Mouse (Mus musculus): ENCODE results near the gene Sept3. TPM values are rescaled to one million over a fixed set of nuclear protein-coding genes. Genes with fewer than 3 reads are reported as not detected.

The Sept3 gene
- total and polyA plus RNA-seq, 2 experiments = 0.04 to 0.09 TPM

DNA sequence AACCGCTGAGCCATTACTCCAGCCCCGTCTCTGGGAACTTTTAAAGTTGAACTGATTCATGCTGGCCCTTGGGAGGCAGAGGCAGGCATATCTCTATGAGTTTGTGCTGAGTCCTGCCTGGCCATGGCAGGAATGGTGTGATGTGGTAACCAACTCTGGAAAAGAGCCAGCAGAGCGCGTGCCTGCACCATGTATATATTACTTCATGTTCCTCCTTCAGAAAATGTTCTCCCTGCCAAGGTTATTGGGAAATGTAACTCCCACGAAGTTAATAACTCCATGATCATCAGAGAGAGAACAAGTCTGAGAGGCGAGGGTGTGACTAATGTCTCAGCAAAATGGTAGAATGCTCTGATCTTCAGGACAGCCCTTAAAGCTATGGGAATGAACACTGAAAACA lies 43.1 kb downstream of the Sept3 start:
- H3K9ac ChIP-seq (ENCODE audit: low read depth, low read length) = no peak overlapping the region
- no peak overlapping the region for H3K27ac ChIP-seq (replicated peaks; ENCODE audit: insufficient read depth, low read depth, low read length)
- H3K79me2 ChIP-seq (ENCODE audit: control insufficient read depth, insufficient read depth, low read length) = no peaks in the 10 kb centered on the region
- H3K36me3 ChIP-seq (ENCODE audit: control insufficient read depth, insufficient read depth, low read length) = no peaks in the 10 kb centered on the region
- H3K4me3 ChIP-seq (ENCODE audit: insufficient read depth, low read depth, low read length) = no peak overlapping the region
- no peaks in the 10 kb centered on the region for H3K27me3 ChIP-seq (ENCODE audit: control insufficient read depth, insufficient read depth, low read length)
- no peaks in the 10 kb centered on the region for H3K4me1 ChIP-seq (ENCODE audit: control insufficient read depth, insufficient read depth, low read length)
- WGBS = 80% methylated on average over 6 of the region's 6 CpGs
- no peak for DNase-seq (ENCODE audit: extremely low read depth, low read depth, low spot score)
- TF ChIP-seq CTCF (IDR thresholded peaks at IDR 0.05; ENCODE audit: low read depth, low read length) (no peak), POLR2A (IDR thresholded peaks at IDR 0.05; ENCODE audit: extremely low read depth, insufficient read depth, low read length) (no peak)

DNA sequence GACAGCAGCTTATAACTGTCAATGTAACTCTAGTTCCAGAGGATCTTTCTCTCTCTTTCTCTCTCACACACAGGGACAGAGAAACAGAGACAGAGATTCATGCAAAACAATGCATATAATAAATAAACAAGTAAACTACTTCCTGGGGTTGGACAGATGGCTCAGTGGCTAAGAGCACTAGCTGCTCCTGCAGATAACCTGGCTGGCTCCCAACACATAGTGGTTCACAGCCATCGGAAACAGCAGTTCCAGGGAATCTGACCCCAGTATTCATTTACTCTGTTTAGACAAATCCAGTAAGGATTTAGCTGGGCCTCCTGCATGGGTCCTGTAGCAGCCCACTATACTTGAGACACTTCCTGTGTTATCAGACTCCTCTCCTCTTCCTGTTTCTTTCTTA lies 44.9 kb downstream of the Sept3 start:
- TF ChIP-seq CTCF (IDR thresholded peaks at IDR 0.05; ENCODE audit: low read depth, low read length) (no peak), POLR2A (IDR thresholded peaks at IDR 0.05; ENCODE audit: extremely low read depth, insufficient read depth, low read length) (no peak)
- H3K4me1 ChIP-seq (ENCODE audit: control insufficient read depth, insufficient read depth, low read length) = no peaks in the 10 kb centered on the region
- no peak overlapping the region for H3K27ac ChIP-seq (replicated peaks; ENCODE audit: insufficient read depth, low read depth, low read length)
- no peak overlapping the region for H3K9ac ChIP-seq (ENCODE audit: low read depth, low read length)
- H3K27me3 ChIP-seq (ENCODE audit: control insufficient read depth, insufficient read depth, low read length) = no peaks in the 10 kb centered on the region
- no peak for DNase-seq (ENCODE audit: extremely low read depth, low read depth, low spot score)
- H3K36me3 ChIP-seq (ENCODE audit: control insufficient read depth, insufficient read depth, low read length) = no peaks in the 10 kb centered on the region
- no peak overlapping the region for H3K4me3 ChIP-seq (ENCODE audit: insufficient read depth, low read depth, low read length)
- H3K79me2 ChIP-seq (ENCODE audit: control insufficient read depth, insufficient read depth, low read length) = no peaks in the 10 kb centered on the region
- 32% methylated on average over 1 of the region's 1 CpGs for WGBS

- no peak overlapping the region for H3K4me3 ChIP-seq (ENCODE audit: insufficient read depth, low read depth, low read length)
- H3K9ac ChIP-seq (ENCODE audit: low read depth, low read length) = no peak overlapping the region
- no peaks in the 10 kb centered on the region for H3K36me3 ChIP-seq (ENCODE audit: control insufficient read depth, insufficient read depth, low read length)
- no peaks in the 10 kb centered on the region for H3K27me3 ChIP-seq (ENCODE audit: control insufficient read depth, insufficient read depth, low read length)
- 80% methylated on average over 8 of the region's 8 CpGs for WGBS
- no peaks in the 10 kb centered on the region for H3K4me1 ChIP-seq (ENCODE audit: control insufficient read depth, insufficient read depth, low read length)
- DNase-seq (ENCODE audit: extremely low read depth, low read depth, low spot score) = no peak
- no peaks in the 10 kb centered on the region for H3K79me2 ChIP-seq (ENCODE audit: control insufficient read depth, insufficient read depth, low read length)
- H3K27ac ChIP-seq (replicated peaks; ENCODE audit: insufficient read depth, low read depth, low read length) = no peak overlapping the region
- TF ChIP-seq CTCF (IDR thresholded peaks at IDR 0.05; ENCODE audit: low read depth, low read length) (no peak), POLR2A (IDR thresholded peaks at IDR 0.05; ENCODE audit: extremely low read depth, insufficient read depth, low read length) (no peak)
Observed at GRCm38 (mm10) chr15:82322195-82322594, 47.5 kb downstream of the Sept3 start.

DNA sequence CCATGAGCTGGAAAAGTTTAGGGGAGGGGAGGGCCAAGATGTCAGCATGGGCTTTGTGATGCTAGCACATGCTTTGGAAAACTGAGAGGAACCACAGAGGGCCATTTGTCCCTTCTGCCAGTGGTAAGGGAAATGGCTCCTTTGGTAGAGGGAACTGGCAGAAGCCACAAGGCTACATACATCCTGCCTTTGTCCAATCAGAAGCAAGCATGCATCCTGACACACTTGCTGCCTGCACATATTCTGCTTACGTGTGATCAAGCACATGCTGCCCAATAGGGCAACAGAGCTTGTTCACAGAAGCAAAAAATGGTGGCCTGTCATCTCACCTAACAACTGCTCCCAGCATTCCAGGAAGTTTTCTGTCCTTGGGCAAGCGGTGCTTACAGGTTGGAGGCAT lies 50.7 kb downstream of the Sept3 start:
- H3K4me3 ChIP-seq (ENCODE audit: insufficient read depth, low read depth, low read length) = no peak overlapping the region
- no peaks in the 10 kb centered on the region for H3K27me3 ChIP-seq (ENCODE audit: control insufficient read depth, insufficient read depth, low read length)
- no peaks in the 10 kb centered on the region for H3K79me2 ChIP-seq (ENCODE audit: control insufficient read depth, insufficient read depth, low read length)
- no peak for TF ChIP-seq CTCF (IDR thresholded peaks at IDR 0.05; ENCODE audit: low read depth, low read length)
- no peak for TF ChIP-seq POLR2A (IDR thresholded peaks at IDR 0.05; ENCODE audit: extremely low read depth, insufficient read depth, low read length)
- no peaks in the 10 kb centered on the region for H3K4me1 ChIP-seq (ENCODE audit: control insufficient read depth, insufficient read depth, low read length)
- DNase-seq (ENCODE audit: extremely low read depth, low read depth, low spot score) = no peak
- 85% methylated on average over 2 of the region's 2 CpGs for WGBS
- H3K27ac ChIP-seq (replicated peaks; ENCODE audit: insufficient read depth, low read depth, low read length) = no peak overlapping the region
- peaks cover 4% of the 10 kb centered on the region; the same call in 1 of the 2 replicates for H3K36me3 ChIP-seq (ENCODE audit: control insufficient read depth, insufficient read depth, low read length)
- no peak overlapping the region for H3K9ac ChIP-seq (ENCODE audit: low read depth, low read length)

DNA sequence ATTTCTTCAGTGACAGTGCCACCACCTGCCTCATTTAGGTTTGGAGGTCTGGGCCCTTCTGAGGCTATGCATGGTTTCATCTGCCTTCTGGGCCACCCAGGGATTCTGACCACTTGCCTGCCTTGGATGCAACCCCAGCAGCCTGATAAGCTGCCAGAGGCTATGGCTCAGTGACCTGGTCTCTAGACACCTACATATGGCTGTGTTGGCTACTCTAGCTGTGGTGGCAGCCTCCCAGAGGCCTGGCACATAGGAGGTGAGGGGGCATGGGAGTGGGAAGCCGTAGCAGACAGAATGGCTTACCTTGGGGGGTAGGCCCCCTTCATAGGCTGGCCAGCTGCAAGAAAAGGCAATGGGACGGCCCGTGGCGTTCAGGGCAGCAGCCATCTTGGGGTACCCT lies 60.5 kb downstream of the Sept3 start:
- WGBS = 99% methylated on average over 4 of the region's 4 CpGs
- Histone ChIP-seq H3K9ac (ENCODE audit: low read depth, low read length) (no peak overlapping the region), H3K4me3 (ENCODE audit: insufficient read depth, low read depth, low read length) (no peak overlapping the region), H3K36me3 (ENCODE audit: control insufficient read depth, insufficient read depth, low read length) (peaks cover 6% of the 10 kb centered on the region; the same call in 1 of the 2 replicates), H3K79me2 (ENCODE audit: control insufficient read depth, insufficient read depth, low read length) (no peaks in the 10 kb centered on the region), H3K27me3 (ENCODE audit: control insufficient read depth, insufficient read depth, low read length) (no peaks in the 10 kb centered on the region), H3K4me1 (ENCODE audit: control insufficient read depth, insufficient read depth, low read length) (peaks cover 4% of the 10 kb centered on the region; the same call in 1 of the 2 replicates), H3K27ac (replicated peaks; ENCODE audit: insufficient read depth, low read depth, low read length) (no peak overlapping the region)
- DNase-seq (ENCODE audit: extremely low read depth, low read depth, low spot score) = no peak
- no peak for TF ChIP-seq POLR2A (IDR thresholded peaks at IDR 0.05; ENCODE audit: extremely low read depth, insufficient read depth, low read length)
- TF ChIP-seq CTCF (IDR thresholded peaks at IDR 0.05; ENCODE audit: low read depth, low read length) = no peak

GRCm38 (mm10) chr15:82336629-82337028 lies 61.9 kb downstream of the Sept3 start:
- Histone ChIP-seq H3K27me3 (ENCODE audit: control insufficient read depth, insufficient read depth, low read length) (no peaks in the 10 kb centered on the region), H3K4me1 (ENCODE audit: control insufficient read depth, insufficient read depth, low read length) (peaks cover 4% of the 10 kb centered on the region; the same call in 1 of the 2 replicates), H3K9ac (ENCODE audit: low read depth, low read length) (no peak overlapping the region), H3K79me2 (ENCODE audit: control insufficient read depth, insufficient read depth, low read length) (no peaks in the 10 kb centered on the region), H3K4me3 (ENCODE audit: insufficient read depth, low read depth, low read length) (no peak overlapping the region), H3K36me3 (ENCODE audit: control insufficient read depth, insufficient read depth, low read length) (peaks cover 5% of the 10 kb centered on the region; the same call in 1 of the 2 replicates), H3K27ac (replicated peaks; ENCODE audit: insufficient read depth, low read depth, low read length) (no peak overlapping the region)
- no peak for DNase-seq (ENCODE audit: extremely low read depth, low read depth, low spot score)
- TF ChIP-seq POLR2A (IDR thresholded peaks at IDR 0.05; ENCODE audit: extremely low read depth, insufficient read depth, low read length) (no peak), CTCF (IDR thresholded peaks at IDR 0.05; ENCODE audit: low read depth, low read length) (no peak)
- 97% methylated on average over 12 of the region's 12 CpGs for WGBS
